Mouse (Mus musculus): ENCODE data around the gene Gm10306.

Gene Gm10306

DNA sequence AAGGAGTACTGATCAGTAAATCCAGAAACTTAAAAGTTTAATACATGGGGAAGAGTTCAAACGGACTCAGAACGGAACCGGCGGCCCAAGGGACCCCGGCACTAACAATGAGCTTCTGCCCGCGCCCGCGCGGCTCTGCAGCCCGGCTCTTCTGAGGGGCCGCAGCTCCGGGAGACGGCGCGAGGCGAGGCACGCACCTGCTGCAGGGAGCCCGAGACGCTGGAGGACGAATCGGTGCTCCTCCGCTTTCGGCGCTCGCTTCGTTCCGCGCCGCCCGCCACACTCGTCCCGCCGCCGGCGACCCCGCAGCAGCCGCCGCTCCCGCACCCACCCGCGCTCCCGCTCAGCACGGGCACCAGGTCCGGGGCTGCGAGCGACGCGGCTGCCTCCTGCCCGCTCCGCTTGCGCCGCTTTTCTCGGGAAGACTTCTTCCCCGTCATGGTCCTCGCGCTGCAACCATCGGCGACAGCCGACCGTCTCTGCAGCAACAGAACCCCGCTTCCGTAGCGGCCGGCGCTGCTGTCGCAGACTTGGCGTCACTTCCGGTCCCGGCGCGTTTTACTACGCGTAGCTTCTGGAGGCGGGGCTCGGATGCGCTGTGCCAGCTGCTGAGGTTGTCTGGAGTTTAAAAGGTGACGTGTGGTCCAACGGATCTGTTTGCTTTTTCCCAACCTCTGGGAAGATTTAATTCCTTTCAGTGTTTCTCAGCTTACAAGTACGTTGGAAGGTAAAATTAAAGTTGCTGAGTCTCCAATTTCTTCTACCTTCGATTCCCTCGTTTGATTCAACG, at the start of gene Gm10306, which contains the start of gene Caap1:
TSS of gene Gm10306 (plus strand) at position 282 of the 790 bp plus-strand sequence.
TSS of gene Caap1 (minus strand) at position 532 of the 790 bp plus-strand sequence.
- peak; percentile 65 for DNase-seq (ENCODE audit: low spot score)

DNA sequence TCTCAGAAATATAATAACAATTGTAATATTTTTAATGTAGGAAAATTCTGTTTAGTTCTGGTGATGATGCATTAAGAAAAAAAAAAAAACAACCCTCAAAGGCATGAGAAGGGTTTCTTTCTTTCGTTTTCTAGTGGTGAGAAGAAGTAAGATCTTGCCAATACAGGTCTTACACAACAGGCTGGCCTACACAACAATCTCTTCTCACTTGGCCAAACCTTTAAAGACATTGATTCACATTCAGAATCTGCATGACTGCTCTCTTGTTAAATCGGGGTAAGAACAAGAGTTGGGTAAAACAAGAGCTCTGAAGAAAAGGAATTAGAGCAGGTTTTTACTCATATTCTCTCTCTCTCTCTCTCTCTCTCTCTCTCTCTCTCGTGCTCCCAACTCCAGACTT, 41.0 kb upstream of the Gm10306 start:
- DNase-seq (ENCODE audit: low spot score): no peak

DNA sequence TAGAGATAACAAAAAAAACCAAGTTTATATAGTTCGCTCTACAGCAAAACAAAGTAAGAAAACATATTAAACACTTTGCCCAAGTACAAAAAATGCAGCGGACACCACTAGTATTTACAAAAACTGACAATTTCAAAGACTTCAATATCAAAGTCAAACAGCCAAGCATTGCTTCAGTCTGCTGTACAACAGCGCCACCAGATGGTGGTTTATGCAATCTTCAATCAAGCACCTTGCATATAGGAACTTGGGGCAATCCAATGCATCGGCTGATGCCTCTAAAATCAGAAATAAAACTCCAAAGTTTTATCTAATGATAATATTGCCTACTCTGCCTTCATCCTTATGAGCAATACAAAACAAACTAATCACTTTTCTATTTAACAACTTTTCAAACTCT, 38.7 kb upstream of the Gm10306 start:
- peak; percentile 11 for DNase-seq (ENCODE audit: low spot score)

DNA sequence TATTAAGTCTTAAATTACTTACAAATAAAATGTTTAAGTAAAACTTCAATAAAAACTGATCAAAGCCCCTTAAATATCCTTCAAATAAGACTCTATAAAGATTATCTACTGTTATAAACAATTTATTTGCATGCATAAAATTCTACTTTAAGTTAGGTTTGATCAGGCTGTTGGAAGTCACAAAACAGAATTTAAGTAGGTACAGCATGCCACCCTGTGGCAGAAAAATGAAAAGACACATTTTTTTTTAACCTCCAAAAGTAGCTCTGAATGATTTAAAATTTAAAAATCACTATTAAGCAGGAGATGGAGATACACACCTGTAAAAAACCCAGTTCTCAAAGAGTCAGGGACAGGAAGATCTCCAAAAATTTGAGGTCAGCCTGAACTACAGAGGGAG, 33.0 kb upstream of the Gm10306 start:
- DNase-seq (ENCODE audit: low spot score): no peak

- no peak for DNase-seq (ENCODE audit: low spot score)
Observed at GRCm38 (mm10) chr4:94529448-94529847, 26.9 kb upstream of the Gm10306 start.

GRCm38 (mm10) chr4:94533205-94533604, 23.1 kb upstream of the Gm10306 start:
- no peak for DNase-seq (ENCODE audit: low spot score)

DNA sequence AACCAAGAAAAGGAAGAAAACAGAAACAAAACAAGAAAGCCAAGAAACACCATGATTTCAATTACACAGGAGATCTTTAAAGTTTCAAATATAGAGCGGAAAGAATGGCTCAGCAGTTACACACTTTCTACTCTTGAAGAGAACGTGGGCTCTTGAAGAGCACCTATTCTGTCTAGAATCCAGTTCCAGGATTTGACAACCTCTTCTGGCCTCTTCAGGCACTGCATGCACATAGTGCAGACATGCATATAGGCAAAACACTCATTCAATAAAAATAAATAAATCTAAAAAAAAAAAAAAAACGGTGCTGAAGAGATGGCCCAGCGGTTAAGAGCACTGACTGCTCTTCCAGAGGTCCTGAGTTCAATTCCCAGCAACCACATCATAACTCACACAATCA, 13.3 kb upstream of the Gm10306 start:
- DNase-seq (ENCODE audit: low spot score): no peak

GRCm38 (mm10) chr4:94544321-94544720, 12.0 kb upstream of the Gm10306 start:
- no peak for DNase-seq (ENCODE audit: low spot score)

GRCm38 (mm10) chr4:94554955-94555494, 1.3 kb upstream of the Gm10306 start:
- no peak for DNase-seq (ENCODE audit: low spot score)

GRCm38 (mm10) chr4:94557145-94557544, 799 bp downstream of the Gm10306 start:
- DNase-seq (ENCODE audit: low spot score): no peak

DNA sequence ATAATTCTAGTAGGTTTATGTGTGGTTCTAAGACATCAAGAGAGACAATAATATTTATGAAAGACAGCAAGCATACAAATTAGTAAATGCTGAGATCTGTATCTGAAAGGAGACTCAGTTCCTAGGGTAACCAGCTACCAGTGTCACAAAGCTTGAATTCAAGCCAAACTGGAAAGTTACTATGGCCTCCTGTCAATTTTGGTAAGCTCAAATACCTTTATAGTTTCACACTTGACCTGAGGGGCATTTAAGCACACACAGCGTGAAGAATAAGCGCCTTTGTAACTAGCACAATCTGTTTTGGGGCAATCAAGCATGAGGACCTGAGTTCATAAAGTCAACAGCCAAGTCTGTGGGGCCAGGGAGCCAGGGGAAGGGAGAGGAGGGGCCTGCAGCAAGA, 2.9 kb downstream of the Gm10306 start:
- DNase-seq (ENCODE audit: low spot score): no peak

DNA sequence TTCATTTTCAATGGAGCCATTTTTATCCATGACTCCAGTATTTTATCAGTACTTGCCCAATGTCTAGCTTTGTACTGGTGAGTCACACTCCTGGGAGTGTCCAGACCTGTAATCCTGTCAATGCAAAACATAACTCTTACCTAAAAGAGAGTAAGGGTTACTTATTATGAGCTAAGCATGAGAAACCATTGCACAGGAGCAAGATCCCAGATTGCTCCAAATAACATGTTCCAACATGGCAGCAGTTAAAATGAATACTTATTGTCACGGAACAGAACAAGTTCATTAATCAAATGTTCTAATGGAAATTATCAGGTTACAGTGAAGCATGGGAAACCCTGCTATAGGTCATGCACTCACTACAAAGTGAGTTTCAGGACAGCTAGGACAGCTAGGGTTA, 4.0 kb downstream of the Gm10306 start:
- no peak for DNase-seq (ENCODE audit: low spot score)

DNA sequence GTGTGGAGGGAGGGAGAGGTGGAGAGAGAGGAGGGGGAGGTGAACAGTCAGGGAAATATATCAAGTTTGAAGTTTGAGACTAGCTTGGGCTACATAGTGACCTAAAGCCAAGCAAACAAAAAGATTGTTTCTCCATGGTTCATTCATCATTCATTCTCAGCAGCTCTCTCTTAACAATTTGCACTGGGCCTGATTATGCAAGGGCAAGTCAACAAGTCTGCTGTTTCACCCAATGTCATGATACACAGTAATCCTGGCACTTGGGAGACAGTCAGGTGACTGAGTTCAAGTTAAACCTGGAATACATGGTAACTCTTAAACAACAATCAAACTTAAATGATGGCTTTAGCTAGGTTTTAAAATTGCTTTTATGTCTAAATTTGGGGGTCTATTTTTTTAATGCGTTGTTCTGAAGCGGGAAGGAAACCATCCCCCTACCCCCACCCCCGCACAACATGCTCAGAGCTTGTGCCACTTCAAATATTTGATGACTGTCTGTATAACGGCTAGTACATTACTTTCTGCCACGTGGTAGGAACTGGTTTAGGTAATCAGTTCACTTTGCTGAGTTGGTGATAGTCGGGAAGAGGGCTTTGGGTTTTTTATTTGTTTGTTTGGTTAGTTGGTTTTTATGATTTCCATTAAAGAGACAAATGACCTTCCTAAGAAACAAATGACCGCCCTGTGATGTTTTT, 5.8 kb downstream of the Gm10306 start:
- DNase-seq (ENCODE audit: low spot score): no peak

DNA sequence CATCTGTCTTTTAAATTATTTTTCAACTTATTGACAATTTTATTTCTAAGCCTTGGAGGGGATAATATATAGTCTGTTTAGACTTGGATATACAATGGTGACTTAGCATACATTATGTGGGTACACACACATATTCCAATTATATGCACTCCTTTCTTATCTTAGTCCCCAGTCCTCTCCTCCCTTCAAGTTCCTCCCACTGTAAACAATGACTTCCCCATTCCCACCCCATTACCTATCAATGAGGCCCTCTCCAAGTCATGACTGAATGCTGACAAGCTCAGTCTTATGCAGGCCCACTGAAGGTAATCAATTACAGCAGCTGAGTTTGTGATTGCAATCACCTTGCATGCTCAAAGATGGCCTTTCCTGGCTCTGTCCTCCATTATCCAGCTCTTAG, 8.0 kb downstream of the Gm10306 start:
- DNase-seq (ENCODE audit: low spot score): no peak

DNA sequence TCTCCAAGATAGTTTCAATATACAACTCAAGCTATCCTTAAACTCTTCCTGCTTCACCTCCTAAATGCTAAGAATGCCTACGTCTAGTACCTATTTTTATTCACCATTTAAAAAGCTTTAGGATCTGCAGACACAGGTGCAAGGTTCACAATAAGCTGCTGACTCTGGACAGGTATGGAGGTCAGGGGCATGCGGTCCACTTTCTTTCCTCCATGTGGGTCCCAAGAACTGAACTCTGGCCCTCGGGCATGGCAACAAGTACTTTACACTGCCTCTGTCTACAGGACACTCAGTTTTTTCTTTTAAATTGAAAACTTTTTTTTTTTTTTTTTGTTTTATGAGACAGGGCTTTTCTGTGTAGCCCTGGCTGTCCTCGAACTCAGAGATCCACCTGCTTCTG, 16.3 kb downstream of the Gm10306 start:
- no peak for DNase-seq (ENCODE audit: low spot score)

- no peak for DNase-seq (ENCODE audit: low spot score)
Observed at GRCm38 (mm10) chr4:94591765-94592381, 35.5 kb downstream of the Gm10306 start.

DNA sequence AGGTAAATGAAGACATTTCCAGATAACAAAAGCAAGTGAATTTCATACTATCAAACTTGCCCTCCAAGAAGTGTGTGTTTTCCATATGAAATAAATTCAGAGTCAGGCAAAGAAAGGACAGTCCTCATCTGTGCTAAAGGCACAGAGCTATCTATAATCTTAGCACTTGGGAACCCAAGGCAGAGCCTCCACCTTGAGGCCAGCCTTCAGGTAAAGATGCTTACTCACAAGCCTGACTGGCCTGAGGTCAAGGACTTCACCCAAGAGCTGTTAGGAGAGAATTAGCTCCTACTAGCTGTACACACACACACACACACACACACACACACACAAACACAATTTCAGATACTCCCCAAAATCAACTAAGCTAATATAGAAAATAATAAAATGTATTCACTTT, 36.4 kb downstream of the Gm10306 start:
- no peak for DNase-seq (ENCODE audit: low spot score)

DNA sequence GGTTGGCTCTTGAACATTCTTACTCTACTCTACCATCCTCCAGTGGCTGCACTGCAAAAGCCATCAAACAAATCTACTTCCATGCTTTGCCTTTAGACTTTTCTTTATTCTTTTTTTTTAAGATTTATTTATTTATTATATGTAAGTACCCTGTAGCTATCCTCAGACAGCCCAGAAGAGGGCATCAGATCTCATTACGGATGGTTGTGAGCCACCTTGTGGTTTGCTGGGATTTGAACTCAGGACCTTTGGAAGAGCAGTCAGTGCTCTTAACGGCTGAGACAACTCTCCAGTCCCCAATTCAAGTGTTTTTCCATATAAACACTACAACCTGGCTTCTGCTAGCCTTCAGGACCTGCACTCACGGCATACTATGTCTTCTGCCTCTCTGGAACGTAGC, 45.0 kb downstream of the Gm10306 start:
- DNase-seq (ENCODE audit: low spot score): no peak

- no peak for DNase-seq (ENCODE audit: low spot score)
Observed at GRCm38 (mm10) chr4:94602496-94603030, 46.2 kb downstream of the Gm10306 start.

DNA sequence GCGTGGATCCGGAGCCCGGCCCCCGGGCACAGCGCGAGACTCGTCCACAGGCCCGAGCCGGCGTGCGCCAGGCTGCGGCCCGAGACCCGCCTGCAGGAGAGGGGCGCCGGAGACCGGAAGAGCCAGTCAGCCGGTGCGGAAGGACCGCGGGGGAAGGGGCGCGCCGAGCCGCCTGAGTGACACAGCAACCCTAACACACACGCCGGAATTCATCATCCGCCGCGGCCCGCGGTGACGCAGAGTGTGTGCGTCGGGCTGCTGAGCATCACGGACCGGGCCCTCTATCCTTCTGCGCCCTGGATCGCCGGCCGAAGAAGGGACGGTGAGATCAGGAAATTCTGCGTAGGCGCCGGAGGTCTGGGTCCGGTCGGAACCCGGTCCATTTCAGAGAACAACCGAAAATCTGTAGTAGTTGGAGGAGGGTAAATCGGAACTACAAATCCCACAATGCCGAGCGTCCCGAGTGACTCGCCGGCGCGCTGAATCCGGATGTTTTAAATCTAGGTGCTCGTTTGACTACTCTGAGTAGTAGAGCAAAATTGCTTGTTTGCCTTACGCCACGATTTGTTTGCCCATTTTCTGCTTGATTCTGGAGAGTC, 46.8 kb downstream of the Gm10306 start, which contains the start of gene Plaa:
TSS of gene Plaa (minus strand) at position 214 of the 599 bp plus-strand sequence.
- peak; percentile 83 for DNase-seq (ENCODE audit: low spot score)

- no peak for DNase-seq (ENCODE audit: low spot score)
Observed at GRCm38 (mm10) chr4:94604452-94605019, 48.2 kb downstream of the Gm10306 start.

GRCm38 (mm10) chr4:94605591-94605990, 49.2 kb downstream of the Gm10306 start:
- DNase-seq (ENCODE audit: low spot score): no peak

Data from layer of hippocampus, adult 9-10 months (tissue).